Mouse (Mus musculus): ENCODE measurements around the gene Rps6. TPM values are rescaled to one million over a fixed set of nuclear protein-coding genes. Genes with fewer than 3 reads are reported as not detected.

The Rps6 gene
- 100 to 1,000 TPM; 442 to 506 TPM for polyA plus RNA-seq (2017; shearing (Covaris generic))

DNA sequence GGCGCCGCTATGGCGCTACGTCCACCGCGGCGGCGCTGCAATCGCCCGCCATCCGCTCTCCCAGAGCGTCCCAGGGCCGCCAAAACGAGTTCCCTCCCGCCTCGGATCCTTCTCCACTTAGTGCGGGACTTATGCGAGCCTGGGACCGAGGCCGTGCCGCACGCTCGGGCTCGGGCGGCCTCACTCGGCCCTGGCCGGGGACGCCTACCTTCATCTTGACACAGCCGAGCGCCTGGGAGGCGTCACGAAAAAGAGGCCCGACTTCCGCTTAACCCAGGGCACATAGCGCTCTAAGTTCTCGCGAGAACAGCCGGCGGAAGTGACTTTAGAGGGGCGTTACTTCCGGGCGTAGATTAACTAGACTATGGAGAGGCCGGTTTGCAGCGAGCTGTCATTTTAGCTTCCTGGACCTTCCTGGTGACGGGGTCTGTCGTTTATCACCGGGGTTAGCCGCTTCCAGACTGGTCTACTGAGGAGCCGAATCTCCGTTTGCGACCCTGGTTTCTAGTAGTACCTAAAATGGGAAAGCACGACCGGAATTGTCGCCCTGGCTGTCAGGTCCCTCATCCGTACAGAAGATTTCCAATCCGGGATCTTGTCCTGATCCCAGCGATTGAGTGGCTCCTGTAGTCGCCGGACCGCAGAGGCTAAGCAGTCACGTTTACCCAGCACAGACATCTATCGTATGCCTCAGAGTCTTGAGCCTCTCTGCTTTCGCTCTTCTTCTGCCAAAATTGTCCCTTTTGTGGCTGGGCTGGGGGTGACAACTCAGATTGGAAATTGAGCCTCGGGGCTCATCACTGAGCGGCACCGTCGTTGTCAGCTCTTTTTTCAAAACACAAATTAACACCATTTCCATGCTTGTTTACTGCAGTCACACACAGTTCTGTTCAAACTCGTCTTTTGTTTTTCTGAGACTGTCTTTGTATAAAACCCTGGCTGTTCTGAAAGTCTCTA lies at the start of gene Rps6:
Gene Rps6, minus strand, starts transcription at position 300 of the 957 bp plus-strand sequence.

DNA sequence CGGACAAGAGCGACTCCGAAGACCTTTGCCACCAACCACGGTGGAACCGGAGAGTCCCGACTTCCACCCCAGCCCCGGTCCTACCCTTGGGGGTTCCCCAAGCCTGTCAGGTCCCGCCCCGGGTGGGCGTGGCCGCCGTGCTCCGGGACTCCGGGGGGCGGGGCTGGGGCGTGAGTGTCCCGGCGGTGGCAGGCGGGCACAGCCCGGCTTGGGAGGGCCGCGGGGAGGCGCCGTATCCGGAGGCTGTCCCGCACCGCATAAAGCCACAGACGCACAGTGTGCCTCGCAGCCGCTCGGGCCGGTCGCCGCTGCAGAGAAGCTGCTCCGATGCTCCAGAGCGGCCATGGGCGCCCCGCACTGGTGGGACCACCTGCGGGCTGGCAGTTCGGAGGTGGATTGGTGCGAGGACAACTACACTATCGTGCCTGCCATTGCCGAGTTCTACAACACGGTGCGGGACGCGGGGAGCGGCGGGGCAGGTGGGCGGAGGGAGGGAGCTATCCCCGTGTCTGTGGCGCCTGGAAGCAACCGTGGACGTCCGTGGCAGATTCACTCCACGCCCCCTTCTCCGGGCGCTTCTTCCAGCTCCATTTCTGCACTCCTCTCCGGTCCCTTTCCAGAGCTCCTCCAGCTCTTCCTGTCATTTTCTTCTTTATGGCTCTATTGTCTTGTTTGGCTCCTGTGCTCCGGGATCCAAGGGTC lies 17.1 kb upstream of the Rps6 start, which contains the start of gene Acer2:
Gene Acer2, plus strand, starts transcription at position 251 of the 702 bp plus-strand sequence.

Other genes with a start within 250 kb of the Rps6 start
- gene Haus6, start 245.4 kb downstream of the Rps6 start, polyA plus RNA-seq (2017; shearing (Covaris generic)) = 10 to 100 TPM; 15.3 to 16.4 TPM
- 10 to 100 TPM; 19.5 to 19.6 TPM for gene Plin2, start 187.4 kb downstream of the Rps6 start, polyA plus RNA-seq (2017; shearing (Covaris generic))
- gene Dennd4c, start 108.9 kb downstream of the Rps6 start, polyA plus RNA-seq (2017; shearing (Covaris generic)) = 10 to 100 TPM in 1 of 2 experiments, 1 to 10 TPM in 1; 9.5 to 17.1 TPM
- gene Acer2, start 17.0 kb upstream of the Rps6 start, polyA plus RNA-seq (2017; shearing (Covaris generic)) = 10 to 100 TPM in 1 of 2 experiments, 1 to 10 TPM in 1; 7.0 to 11.2 TPM